Mouse (Mus musculus) adrenal gland, postnatal 25 days (tissue): ENCODE measurements around the gene Plekho2. TPM values are rescaled to one million over a fixed set of nuclear protein-coding genes. Genes with fewer than 3 reads are reported as not detected.
A peak's percentile ranks its signal among the peaks of the same experiment; 100 is the strongest.

Source experiments
- DNase-seq: peaks from one replicate; pipeline ENCODE4 v3.0.0; 2021; ENCODE audit warnings: mixed read lengths
- total RNA-seq: library from RNA; stranded (reverse); gene quantifications from 2 replicates; pipeline ENCODE4 v1.2.3, GENCODE M21; 2021

Plekho2 gene
- total RNA-seq, 1 experiment from 2014 or later, result 64.5 TPM

DNA sequence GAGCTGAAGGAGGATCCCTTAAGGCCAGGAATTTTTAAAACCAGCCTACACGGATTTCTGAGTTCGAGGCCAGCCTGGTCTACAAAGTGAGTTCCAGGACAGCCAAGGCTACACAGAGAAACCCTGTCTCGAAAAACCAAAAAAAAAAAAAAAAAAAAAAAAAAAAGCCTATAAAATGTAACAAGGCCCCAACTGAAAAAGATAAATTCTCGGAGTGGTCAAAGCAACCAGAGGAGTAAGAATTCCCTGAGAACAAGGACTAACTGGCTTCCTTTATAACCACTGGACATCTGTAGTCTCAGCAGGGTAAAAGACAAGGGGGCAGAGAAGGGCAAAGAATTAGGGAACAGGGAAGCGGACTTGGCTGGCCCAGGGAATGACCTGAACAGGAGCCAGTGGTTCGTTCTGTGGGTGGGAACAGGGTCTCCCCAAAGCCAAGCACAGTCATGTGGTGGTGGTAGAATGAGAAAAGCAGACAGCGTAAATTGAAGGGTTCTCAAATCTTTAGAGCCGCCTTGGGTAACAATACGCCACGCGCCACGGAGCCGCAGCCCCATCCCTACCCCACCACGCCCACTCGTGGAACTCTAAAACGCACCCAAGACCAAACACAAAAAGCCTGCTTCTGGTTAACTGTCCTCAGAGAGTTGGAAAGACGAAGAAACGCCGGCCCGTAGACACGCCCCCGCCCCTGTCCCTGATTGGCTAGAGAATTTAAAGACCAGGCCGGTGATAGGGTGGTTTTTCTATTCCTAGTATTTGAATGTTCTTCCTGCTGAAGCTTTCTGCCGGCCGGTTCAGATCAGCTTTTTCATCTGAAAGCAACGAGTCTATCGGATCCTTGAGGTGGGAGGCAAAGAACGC, 6.8 kb upstream of the Plekho2 start, which contains the start of gene Pif1:
TSS of gene Pif1 (plus strand) at position 755 of the 864 bp plus-strand sequence.
- DNase-seq, result peak; percentile 80

DNA sequence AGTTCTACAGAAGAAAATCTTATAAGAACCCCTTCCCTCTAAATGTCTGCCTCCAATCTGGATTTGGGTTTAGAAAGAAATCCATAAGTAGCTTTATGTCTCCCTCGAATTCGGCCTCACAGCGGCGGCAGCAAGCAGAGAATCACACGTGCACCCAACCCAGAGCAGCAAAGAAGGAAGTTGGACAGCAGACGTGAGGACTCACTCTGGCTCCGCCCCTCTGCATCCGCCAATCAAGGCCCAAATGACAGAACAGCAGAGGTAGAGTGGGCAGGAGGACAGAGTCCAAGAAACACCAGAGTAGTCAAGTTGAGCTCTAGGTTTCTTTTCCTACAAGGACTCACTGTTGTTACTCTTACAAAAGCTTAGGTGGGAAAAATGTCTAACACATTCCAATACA, 3.2 kb upstream of the Plekho2 start:
- DNase-seq, result no peak

DNA sequence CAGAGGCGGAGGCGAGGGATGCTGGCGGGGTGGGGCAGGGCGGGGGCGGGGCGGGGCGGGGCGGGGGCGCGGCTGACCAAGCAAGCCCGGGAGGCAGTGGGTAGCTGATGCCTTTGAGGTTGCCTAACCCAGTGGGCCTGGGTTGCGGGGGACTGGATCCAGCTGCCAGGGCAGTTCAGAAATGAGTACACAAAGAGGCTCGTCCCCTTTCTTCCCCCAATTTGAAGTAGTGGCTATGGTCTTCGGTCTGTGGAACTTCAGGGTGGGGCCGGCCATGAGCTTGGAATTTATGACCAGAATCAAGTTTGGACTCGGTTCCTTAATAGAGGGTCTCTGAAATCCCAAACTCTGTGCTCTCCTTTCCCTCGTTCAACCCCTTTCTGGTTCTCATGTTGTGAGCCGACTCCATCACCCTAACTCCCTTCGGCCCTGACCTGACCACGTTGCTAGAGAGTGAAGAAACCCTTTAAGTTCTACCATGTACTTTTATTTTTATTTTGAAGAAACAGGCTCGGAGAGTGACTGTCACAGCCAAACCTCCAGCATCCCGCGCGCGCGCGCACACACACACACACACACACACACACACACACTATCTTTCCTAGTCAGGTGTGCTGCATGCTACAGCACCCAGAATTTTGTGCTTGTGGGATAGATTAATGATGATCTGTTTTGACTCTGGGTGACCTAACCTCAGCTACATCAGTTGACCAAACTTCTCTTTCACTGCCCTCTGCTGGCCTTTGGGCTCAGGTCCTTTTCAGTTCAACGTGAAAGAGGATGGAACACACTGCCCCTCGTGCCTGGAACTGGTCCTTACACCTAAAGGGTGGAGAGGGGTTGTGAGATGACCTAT, 789 bp upstream of the Plekho2 start:
- DNase-seq, result peak; percentile 76

DNA sequence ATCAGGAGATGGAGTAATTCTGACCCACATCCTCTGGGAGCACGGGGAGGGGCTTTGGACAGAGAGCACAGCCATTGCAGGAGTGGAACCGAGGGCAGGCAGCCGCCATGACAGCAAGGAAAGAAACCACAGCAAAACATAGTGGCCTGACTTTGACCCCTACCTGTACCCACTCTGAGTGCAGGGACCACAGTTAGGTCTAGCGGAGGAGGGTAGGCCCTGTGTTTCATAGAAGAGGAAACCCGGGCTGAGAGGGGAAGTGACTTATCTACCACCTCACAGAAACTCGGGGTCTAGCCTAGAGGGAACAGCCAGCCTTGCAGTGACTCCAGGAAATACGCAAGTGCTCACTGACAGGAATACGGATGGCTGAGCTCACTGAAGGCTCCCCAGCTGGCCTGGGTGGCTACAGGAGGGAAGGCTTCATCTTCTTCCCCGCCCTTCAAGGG, 1.0 kb downstream of the Plekho2 start:
- DNase-seq, result peak; percentile 44

DNA sequence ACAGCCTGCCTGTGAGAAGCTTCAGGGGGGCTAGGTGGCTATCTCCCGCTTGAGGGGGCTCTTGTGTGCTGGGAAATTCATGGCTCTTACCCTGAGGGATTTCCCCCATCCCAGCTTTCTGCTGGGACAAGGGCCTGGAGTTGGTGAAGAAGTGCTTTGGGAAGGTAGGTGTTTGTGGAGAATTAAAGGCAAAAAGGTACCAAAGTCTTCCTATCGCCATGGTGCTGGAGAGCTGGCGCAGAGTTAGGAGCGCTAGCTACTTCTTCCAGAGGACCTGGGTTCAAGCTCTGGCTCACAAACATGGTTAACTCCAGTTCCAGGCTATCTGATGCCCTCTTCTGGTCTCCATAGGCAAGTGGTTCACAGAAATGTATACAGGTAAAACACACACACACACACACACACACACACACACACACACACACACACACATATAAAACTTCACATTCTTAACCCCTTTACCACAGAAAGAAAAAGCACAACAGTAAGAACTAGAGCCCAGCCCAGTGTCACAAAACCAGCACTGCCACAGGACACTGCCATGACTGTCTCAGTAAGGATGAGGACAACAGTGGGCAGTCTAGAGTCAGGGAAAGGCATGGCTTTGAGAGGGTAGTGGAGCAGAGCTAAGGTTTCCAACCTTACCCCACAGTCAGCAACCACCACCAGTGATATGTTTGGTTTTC, 2.2 kb downstream of the Plekho2 start:
- no peak for DNase-seq

DNA sequence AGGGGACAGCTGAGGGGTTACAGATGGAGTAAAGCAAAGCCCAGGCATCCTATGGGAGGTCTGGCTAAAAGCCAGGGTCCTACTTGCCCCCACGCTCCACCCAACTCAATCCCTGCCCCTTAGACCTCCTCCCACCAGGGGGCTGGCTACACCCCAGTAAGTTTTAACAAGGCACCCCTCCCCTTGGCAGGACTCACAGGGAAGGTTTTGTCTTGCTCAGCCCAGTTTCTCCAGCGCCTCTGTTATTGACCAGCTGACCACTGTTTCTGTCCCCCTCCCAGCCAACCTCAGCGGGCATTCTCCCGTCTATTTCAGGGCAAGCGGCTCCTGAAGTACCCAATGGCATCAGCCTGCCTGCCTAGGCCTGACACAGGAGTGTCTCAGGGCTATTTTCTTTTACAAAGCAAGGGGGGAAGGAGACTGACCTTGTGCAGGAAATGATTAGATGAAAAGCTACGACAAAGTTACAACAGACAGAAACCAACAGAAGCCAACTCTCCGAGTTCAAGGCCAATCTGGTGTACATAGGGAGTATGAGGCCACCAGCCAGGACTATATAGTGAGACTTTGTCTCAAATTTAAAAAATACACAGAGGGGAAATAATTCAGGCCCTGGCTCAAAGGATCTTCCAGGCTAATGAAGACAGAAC, 2.9 kb downstream of the Plekho2 start:
- no peak for DNase-seq

DNA sequence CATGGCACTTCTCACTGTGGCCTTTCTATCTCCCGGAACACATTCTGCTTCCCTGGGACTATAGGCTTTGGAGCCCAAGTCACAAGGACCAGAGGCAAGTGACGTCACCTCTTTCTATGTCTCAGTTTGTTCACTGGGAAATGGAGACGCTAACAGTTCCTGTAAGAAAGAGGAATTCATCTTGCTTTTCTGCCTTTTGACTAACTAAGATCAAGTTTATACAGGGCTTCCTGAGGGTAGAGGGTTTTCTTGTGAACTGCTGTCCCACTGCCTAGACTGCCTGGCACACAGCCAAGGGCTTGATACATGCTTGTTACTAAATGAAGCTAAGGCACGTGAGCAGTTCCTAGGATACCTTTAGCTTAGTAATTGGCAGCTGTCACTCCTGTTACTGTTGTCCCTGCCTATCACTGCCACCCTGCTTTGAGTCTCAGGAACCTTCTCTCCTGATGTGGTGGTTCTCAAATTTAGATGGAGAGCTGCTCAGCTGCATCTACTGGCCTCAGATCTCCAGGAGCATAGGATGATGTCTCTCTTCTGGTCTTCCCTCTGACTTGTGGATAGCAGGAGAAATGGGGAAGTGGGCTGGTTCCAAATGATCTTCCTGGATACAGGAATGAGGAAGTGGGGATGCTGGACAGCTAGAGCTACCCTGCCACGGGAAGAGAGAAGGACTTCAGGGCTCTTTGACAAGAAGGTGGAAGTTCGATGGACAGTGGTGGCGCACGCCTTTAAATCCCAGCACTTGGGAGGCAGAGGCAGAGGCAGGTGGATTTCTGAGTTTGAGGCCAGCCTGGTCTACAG, 4.2 kb downstream of the Plekho2 start:
- DNase-seq, result peak; percentile 52

DNA sequence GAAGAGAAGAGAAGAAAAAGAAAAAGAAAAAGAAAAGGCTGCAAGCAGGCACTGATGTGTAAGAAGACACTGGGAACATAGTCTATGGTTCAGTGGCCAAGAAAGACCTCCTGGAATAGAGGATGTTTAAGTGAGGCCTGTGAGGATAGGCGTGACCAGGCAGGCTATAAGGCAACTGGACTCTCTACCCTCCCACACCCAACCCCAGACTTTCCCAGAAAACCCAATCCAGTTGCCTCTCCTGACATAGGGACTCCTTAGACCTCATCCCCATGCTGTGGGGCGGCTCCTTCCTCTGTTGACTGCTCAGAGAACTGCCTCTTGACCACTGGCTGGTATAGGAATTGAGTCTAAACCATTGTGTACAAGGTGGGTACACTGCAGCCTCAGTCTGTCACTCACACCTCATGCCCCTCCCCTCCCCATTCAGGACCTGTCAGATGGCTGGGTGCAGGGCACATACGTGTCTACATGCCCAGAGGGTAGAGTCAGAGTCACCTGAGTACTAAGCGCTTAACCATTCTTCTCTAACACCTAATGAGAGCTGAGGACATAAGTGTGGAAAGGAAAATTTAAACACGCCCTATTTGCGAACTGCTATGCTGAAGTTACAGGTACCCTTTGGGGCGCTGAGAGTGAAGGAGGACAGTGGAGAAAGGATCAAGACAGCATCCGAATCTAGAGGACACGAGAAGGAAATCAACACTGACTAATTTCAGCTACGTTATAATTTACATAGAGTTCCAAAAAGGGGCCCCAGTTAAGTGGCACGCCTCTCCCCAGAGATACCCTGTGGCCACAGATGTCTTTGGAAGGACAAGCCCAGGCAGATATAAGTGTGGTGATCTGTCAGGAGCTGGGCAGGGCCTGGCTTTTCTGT, 5.1 kb downstream of the Plekho2 start:
- no peak for DNase-seq

DNA sequence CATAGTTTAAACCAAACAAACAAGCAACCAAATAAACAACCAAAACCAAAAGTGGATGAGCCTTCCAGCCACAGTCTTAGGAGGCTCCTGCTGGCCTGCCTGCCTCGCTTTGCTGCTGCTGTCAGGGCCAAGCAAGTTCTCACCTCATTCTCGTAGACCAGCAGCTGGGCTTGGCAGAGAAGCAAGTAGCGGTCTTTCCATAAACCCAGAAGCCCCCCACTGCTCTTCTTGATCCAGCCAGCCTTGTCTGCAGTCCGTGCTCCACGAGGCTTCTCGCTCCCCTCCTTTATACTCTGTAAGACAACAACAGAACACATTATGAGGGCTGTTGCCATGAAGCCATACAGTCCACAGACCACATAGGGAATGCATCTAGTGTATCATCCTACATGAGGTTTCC, 7.0 kb downstream of the Plekho2 start:
- DNase-seq, result no peak

DNA sequence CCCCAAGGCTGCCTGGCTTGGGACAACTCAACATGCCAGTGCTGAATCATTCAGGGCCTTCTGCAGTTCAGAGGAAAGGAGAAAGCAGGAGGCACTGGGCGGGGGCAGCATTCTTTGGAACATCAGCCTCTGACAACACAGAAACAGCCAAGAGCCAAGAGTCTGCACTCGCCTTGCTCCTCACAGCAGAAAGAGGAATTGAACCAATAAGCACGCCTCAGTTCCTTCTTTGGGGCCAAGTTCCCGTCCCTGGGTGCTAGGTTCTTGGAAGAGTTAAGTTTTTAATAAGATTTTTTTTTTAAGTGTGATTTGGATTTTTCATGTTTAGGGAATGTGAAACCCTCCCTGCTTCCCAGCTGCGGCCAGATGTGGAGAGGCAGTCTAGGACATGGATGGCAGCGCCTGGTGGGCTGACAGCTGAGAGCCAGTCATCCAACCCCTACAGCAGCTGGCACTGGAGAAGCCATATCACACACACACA, 10.3 kb downstream of the Plekho2 start:
- DNase-seq, result peak; percentile 51

DNA sequence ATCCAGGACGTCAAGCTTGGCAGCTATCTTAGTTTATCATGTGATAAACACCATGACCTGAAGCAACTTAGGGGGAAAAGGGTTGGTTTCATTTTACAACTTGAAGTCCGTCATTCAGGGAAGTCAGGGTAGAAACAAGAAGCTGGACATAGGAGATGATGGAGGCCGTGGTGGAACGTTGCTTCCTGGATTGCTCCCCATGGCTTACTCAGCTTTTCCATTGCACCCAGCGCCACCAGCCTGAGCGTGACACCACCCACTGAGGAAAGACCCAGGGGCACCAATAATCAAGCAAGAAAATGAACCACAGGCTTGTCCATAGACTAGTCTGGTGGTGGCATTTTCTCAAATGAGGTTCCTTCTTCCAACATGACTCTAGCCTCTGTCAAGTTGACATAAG, 11.1 kb downstream of the Plekho2 start:
- DNase-seq, result no peak

DNA sequence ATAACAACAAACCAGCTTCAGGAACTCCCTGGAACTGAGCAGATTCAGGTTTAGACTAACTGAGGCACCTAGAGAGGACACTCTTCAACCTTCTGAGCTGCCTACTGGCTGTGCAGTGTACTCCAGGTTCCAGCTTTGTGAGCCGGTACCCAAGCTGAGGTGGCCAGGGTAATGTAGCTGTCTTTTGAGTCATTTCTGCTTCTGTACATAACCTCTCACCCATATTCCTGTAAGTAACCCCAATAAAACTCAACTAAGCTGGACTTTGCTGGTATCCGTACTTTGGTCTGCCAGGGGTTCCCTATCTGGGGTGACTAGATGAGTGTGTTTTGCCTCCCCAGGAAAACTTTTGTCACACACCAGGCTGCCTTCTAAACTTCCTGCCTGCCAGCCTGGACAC, 15.1 kb downstream of the Plekho2 start:
- no peak for DNase-seq

DNA sequence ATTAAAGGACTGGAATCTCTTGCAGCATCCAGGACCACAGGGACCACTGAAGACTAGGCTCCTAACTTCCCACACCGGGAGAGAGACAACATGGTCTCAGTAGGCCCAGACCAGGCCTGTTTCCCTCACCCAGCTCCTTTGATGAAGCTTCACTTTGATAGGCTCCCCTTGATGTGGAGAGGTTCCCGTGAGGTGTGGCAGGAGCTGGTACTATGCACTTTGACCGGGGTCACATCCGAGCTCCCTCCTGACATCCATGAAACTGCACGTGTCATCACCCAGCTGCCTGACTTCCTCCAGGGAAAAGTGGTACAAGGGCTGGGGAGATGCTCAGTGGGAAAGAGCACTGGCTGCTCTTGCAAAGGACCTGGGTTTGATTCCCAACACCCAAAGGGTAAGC, 16.8 kb downstream of the Plekho2 start:
- no peak for DNase-seq

DNA sequence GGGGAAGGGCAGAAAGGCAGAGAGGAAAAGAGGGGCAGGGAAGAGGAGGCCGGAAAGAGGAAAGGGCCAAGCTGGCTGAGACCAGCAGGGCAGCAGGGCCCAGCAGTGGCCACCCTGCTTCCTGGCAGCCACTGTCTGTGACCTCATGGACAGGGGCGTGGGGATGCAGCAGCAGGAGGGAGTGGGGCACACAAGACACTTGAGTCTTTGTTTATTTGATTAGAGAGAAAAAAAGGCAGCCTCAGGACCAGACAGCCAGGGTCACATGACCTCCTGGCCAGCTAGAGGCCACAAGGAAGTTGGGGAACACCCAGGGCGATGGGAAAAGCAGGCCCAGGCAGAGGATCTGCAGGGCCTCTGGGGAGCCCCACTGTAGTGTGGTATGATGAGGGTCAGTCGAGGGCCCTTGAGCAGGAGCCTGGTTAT, 17.7 kb downstream of the Plekho2 start:
- no peak for DNase-seq

DNA sequence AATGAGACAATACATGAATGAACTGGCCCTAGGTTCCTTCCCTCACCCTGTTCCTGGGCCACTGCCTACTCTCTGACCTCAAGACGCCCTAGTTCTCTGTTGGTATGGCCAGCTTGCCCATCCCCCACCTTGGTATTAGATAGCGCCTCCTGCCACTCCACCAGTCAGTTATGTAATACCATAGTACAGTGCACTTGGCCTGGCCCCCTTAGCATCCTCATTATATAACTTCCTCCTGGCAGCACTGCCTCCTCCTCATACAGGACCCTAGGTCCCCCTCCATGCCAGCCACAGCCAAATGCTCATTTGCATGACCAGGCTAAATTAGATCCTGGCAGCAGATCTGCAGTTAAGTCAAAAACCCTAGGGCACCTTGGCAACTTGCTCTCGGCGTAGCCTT, 18.8 kb downstream of the Plekho2 start:
- no peak for DNase-seq

DNA sequence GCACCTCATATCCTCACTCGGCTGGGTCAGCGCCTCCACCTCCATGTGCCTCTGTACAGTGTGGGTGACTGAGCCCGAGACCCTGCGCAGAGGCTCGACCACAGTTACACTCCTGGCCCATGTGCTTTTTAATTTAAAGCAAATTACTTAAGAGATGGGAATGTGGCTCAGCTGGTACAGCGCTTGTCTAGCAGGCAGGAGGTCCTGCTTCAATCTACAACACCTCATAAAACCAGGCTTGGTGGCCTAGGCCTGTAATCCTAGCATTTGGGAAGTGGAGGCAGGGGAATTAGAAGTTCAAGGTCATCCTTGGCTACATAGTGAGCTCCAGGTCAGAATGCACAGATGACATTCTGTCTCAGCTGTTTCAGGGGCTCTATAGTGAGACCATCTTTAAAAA, 21.0 kb downstream of the Plekho2 start:
- DNase-seq, result no peak

DNA sequence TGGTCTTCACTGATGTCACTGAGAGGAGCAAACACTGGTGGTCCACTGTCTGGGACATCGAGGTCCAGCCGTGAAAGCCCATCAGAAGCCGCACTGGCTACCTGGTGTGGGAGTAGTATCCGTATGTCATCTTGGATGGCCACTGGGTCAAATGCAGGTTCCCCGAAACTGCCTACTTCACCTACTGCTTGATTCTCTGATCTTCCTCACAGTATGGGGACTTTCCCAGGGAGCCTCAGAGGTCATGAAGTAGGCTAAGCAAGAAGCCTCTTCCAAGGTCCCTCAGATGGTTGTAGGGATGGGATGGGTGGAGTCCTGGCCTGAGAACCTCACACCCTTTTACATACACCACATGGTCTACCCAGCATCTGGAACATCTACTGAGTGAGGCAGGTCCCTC, 22.9 kb downstream of the Plekho2 start:
- no peak for DNase-seq

DNA sequence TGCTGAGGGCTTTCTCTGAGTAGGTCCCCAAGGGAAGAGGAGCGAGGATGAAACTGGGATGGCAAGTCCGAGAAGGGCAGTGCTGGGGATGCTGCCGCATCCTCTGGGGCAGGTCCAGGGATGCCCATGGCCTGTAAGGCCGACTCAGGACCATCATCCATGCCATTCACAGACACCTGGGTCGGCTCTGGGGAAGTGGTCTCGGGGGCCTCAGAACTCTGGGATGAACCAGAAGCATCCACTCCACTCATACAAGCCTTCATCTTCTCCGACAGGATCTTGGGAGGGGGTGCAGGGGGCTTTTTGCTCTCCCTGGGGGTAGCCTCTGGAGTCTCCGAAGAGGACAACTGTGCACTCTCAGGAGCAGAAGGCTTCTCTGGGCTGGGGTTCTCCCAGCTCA, 23.5 kb downstream of the Plekho2 start:
- no peak for DNase-seq

DNA sequence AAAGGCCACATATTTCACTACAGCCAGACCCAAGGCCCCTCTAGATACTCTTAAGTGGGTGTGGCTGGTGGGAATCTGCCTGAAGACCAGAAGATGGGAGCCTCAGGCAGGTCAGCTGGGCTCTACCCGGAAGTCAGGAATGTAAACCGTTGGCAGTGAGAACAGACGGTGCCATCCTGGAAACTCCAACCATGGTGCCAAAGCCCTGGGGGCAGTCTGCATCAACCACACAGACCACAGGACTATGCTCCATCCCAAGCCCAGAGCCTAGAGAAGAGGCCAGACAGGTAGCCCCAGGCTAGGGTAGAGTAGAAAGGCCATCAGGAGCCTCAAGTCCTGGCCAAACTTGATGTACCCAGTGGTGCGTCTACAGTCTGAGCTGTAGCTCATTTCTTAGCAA, 24.2 kb downstream of the Plekho2 start:
- DNase-seq, result no peak

DNA sequence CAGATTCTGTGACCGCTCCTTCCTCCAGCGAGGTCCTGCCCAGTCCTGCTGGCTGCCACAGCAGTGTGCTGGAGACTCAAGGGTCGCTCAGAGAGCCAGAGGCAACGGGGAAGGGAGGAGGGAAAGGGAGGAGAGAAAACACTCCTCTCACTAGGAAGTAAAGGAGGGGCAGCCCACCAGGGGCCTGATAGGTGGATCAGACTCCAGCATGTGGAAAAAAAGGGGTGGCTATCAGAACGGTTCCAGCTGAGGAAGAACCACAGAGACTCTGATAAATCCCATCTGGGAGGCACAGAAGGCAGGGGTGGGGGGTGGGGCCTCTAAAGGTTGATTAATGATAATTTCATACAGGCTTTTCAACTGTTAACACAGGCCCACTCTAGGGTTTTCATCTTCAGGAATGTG, 24.8 kb downstream of the Plekho2 start:
- no peak for DNase-seq
